Mouse (Mus musculus) adrenal gland, postnatal 4 days (tissue): Measurements from ENCODE around the gene Shprh. TPM values are rescaled to one million over a fixed set of nuclear protein-coding genes. Genes with fewer than 3 reads are reported as not detected.
"Not testable (repeated sequence)": the region's sequence is repeated elsewhere in the genome, so short reads cannot be mapped to it uniquely, and the experiment has no call there.

Experiments used
- DNase-seq, 2 experiments: peaks; one replicate each; pipeline ENCODE4 v3.0.0; 2021 to 2022; ENCODE audit warnings: low spot score in 2 of 2, mixed read lengths in 2 of 2
- long read RNA-seq, 2 experiments: library from polyadenylated mRNA; stranded (forward); transcript quantifications; one replicate each; pipeline ENCODE4 v2.0.0; 2021
- total RNA-seq, 2 experiments: library from RNA; stranded (reverse); gene quantifications; 2 replicates each; pipeline ENCODE4 v1.2.3; 2021

Gene Shprh
- 10 to 100 TPM; 27.6 to 28.3 TPM for total RNA-seq
- long read RNA-seq, experiment 1, partial matches to known transcripts: 0 of 1 reads
- long read RNA-seq, experiment 1, other reads (novel, unspliced or antisense): 0 of 1 reads
- long read RNA-seq, experiment 2, partial matches to known transcripts: 0 of 6 reads
- long read RNA-seq, experiment 2, other reads (novel, unspliced or antisense): 6 of 6 reads

DNA sequence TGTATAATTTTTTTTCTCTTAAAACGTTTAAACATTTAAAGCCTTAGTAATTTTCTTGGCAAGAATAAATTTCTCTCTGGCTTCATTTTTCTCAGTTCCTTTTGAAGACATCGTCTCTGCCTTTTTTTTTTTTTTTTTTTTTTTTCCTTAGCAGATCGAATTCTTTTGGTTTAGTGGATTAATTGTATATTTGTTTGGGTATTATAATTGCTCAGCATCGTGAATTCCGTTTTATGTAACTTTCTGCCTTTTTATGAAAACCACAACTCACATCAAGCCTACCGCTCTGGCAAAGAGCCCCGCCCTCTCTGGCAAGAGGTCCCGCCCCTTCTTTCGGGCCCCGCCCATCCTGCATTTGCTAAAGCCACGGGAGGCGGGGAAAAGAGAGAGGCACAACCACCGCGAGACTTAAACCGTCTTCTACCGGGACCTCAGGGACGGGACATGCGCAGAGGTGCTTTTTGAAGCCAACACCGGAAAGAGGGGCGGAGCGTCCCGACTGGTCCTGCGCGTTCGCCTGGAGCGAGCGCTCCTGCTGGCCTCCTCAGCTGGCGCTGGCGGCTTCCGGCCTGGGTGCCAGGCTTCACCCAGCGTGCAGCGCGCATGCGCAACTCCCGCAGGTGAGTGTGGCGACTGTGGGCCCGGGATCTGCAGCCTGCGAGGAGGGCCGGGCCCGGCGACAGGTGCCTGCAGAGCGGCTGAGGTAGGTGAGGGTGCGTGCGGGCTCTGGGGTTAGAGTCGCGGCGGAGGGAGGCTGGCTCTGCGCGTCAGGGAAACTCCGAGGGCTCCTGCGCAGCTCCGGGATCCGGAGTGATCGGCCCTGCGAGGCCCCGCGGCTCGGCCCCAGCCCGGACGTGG lies at the start of gene Shprh:
Gene Shprh (plus strand): TSS at position 544 of the 858 bp plus-strand sequence.
- peak; percentile 85 to 92 for DNase-seq

DNA sequence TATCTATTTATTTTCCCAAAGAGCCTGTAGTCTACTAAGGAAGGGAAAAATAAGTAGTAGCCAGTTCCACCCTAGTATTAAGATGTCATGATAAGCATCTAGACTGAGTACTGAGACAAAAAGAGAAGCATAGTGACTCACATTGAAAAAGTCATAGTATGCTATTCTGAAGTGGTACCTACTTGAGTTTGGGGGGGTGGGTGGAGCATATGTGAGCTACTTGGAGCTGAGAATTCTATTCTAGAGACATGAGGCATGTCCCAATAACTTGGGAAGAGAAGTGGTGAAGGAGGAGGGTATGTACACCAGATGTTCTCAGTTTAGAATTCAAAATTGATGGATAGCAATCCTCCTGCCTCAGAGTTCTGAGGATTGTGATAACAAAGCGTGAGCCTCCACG lies 27.4 kb upstream of the Shprh start:
- DNase-seq: no peak

DNA sequence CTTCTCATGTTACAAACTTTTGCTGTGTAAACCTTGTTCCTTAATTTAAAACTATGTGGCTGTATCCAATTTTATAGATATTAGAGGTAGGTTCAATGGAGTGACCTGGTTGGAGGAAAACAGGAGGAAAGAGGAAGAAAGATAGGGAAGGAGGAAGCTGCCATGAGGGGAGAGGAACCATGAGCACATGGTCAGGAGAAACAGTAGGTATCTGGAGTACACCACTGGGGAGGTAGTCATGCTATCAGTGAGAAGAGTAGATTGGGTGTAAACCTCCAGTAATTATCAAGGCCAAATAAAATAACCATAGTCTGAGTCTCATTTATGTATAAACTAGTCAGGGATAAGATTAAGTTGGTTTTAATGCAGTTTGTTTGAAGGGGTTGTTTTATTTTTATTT lies 3.6 kb upstream of the Shprh start:
- DNase-seq: no peak

DNA sequence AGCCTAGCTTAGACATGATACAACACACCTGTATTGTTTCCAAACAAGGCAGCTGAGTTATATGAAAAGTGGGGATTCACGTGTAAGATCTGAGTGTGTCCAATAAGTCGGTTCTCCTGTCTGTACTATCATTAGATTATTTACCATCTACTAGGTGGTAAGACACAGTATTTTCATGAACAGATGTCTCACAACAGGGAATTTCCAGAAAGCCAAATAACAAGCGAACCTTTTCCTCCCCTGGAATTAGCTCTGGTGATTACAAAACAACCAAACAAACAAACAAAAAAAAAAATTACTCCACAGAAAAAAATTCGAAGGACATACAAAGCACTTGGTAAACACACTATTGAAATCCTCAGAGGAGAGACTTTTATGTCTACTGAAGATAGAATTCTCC lies 781 bp upstream of the Shprh start:
- DNase-seq: no peak

DNA sequence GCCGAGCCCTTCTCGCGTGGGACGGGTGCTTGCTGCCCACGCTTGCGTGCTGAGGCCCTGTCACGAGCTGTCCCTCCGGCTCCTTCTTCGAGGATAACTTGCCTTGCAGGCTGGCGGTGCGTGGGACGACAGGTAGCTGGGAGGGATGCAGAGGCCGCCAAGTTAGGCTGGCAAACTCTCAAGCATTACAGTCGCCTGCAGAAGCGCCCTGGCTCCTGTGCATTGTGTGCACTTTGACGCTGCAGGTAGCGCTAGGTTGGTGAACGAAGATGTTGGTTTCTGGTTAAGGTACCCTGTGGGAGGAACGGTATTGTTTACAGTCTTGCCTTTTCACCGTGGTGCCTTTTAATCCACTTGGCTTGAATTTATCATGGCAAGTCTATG lies 507 bp downstream of the Shprh start:
- no peak for DNase-seq

DNA sequence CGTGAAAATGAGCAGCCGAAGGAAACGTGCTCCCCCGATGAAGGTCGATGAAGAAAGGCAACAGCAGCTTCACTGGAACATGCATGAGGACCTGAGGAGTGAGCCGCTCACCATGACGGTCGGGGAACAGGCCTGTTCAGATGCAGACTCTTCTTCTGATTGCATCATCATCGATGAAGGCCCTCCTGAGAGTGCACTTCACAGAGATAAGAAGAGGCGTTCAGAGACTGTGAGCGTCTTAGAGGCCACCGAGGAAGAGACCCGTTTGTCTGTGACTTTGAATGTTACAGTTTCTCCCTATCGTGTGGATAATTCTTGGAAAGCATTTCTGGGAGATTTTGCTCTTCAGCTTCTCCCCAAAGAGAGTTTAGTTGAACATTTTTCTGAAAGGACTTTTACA lies 2.4 kb downstream of the Shprh start:
- no peak for DNase-seq

DNA sequence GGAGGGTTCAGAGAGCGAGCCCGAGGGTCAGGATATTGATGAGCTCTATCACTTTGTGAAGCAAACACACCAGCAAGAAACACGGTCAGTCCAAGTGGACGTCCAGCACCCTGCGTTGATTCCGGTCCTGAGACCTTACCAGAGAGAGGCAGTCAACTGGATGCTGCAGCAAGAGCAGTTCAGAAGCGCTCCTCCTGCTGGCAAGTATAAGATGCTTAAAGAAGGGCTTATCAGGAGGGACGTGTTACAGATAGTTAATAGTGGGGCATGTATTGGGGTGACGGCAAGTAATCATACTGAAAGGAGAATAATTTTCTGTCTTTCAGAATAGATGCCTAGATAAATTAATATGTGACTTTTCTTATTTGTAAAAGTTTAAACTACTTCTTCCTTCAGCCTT lies 7.8 kb downstream of the Shprh start:
- no peak for DNase-seq

DNA sequence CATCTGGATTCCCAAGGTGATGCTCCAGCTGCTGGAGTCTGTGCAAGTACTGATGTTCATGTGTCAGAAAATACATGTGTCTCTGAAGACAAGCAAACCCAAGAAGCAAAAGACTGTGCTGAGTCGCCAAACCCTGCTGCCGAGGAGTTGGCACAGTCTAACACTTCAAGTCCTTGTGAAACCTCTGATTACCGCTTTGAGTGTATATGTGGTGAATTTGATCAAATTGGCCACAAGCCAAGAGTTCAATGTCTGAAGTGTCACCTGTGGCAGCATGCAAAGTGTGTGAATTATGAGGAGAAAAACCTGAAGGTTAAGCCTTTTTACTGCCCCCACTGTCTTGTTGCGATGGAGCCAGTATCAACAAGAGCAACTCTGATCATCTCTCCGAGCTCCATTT lies 15.3 kb downstream of the Shprh start:
- no peak for DNase-seq

DNA sequence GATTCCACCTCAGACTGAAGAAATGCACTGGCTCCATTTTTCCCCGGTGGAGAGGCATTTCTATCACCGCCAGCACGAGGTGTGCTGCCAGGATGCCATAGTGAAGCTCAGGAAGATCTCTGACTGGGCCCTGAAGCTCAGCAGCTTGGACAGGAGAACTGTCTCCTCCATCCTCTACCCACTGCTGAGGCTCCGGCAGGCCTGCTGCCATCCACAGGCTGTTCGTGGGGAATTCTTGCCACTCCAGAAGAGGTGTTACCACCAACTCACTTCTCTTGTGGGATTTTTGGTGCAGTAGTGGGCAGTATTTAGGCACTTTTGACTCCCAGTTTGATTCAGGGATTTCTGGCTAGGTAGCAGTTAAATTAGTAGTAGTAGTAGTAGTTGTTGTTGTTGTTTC lies 21.0 kb downstream of the Shprh start:
- DNase-seq: no peak

DNA sequence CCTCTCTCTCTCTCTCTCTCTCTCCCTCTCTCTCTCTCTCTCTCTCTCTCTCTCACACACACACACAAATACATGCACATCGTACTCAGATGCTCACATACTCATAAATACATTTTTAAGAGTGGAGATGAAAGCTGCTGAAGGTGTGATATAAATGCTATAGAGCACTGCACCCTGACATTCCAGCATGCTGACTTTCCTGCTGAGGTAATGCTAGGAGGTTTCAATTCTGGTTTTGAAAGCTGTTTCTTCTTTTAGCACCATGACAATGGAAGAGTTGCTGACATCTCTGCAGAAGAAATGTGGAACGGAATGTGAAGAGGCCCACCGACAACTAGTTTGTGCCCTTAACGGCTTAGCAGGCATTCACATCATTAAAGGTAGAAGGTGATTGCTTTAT lies 22.4 kb downstream of the Shprh start:
- no peak for DNase-seq

DNA sequence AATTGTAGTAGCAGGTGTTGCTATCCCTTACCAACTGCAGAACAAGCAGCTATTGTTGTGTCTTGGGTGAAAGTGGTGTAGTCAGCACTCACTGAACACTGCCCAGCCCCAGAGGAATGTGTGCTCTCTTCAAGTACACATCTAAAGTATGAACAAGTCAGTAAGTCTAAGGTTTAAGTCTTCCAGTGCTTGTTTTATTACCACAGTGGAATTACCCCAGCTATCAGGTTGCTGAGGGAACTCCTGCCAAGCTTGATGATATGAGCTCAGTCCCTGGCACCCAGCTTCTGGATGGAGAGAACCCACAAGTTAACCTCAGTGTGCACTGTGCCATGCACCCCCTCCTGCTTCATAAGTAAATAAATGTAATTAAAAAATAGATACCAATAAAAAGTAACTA lies 23.3 kb downstream of the Shprh start:
- no peak for DNase-seq

DNA sequence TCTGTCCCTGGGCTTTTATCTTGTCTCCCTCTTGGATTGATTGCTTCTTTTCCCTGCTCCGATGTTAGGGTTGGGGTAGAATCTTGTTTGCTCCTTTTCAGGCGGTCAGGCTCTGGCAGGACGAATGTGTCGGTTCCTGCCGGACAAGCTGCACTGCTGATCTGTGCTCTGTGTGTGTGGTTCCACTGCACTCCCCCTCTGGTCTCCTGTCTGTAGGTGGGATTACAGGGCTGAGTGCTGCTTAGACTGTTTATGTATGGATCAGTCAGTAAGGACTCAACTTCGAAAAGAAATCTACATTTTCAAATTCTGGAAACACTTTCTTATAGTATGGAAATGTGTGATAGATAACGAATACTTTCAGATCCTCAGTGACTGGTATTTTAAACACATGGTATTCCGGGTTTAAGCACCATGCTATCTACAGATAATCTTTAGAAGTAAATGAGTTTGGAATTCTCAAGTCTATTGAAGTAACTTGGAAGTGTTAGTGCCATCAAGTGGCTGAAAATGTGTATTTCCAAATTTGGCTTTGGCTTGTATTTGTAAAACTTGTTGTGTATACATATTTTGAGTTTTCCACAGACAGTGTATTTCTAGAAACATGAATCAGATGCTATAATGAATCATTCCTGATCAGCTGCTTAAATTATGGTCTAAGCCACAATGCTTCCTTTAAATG lies 26.7 kb downstream of the Shprh start:
- no peak for DNase-seq

DNA sequence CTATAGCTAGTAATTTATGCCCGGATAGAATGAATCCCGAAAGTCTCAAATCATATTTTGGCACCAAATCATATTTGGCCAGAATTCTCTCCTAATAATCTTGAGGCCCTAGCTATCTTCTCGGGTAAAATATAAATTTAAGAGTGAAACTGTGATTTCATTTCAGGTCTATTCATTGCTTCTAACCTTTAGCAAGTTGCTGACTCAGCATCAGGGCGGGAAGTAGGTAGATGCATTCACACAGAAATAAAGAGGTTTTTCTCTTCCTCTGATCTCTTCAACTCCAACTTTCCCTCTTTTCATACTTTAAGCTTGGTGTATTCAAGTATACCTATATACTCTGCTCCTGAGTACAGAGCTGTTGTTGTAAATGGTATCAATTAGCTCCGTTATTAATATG lies 30.9 kb downstream of the Shprh start:
- no peak for DNase-seq

DNA sequence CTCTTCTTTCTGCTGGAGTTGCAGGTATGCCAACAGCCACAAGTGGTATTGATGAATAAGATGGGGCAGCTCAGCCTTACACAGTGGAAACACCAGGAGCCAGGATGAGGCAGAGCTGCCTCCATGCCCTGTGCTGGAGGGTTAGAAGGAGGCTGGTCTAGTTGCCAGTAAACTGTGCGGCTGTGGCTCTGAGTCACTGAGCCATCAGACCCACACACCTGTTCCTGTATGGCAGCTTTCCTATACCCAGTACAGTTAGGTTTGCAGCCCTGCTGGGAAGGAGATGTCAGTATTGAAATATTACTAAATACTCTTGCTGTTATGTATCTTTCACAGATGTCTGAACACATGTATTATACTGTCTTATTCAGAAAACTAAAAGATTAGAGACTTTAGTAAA lies 48.1 kb downstream of the Shprh start:
- DNase-seq: no peak

DNA sequence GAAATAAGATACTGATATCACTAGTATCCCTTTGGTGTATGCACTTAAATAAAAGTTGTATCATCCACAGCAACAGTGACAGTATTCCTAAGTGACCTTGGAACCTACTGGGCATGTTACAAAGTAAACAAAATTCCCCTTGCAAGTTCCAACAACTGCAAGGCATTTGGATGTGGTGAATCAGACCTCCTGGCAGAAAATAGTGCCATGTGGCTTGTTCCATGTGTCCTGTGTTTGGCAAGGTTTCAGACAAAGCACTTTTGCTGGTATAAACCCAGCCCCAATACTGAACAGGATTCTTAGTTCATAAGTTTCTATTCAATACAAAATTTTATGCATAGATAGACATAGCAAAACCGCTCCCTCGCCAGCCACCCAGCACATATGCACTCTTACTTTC lies 49.1 kb downstream of the Shprh start:
- DNase-seq: no peak

DNA sequence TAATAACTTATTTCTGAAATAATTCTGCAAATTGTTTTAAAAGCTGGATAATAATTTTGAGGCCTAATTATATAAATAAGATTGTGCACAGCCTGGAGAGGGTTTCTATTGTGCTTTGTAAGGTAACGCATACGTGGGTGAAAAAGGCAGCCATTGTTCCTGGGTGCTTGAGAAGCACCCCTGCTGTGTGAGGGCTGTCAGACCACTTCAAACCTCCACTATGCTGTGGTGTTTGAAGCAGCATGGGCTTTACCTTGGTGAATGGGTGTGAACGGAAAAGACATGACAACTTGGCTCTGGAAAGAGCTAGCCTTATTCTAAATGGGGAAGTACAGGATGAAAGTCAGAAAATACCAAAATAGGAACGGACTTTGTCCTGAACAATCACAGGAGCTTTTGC lies 50.8 kb downstream of the Shprh start:
- DNase-seq: no peak

DNA sequence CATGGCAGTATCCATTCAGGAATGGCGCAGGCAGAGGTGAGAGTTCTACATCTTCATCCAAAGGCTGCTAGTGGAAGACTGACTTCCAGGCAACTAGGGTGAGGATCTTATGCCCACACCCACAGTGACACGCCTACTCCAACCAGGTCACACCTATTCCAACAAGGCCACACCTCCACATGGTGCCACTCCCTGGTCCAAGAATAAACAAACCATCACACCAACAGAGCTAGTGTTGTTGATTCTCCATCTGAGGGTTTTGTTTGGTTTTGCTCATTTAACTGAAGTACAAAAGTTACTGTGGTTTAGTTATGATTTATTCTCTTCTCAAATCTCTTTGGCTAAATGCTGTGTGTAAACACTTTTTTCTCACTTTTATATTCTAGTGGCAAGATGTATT lies 56.7 kb downstream of the Shprh start:
- DNase-seq: not testable (repeated sequence)

DNA sequence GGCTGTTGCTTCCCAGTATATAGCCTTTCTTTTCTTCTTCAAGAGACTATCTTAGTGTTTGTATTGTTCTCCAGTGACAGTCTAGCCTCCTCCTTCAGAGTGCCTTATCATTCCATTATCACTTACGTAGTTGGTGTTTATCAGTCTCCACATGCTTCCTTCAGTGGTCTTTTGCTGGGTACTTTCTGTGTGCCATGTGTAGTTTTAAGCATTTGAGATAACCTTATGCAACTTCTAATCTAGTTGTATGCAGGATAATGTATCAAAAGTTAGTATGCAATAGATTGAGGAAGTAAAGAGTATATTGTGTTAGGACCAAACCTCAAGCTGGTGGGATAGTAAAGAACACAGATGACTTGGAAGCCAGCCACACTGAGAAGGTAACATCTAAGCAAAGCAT lies 59.4 kb downstream of the Shprh start:
- DNase-seq: no peak

DNA sequence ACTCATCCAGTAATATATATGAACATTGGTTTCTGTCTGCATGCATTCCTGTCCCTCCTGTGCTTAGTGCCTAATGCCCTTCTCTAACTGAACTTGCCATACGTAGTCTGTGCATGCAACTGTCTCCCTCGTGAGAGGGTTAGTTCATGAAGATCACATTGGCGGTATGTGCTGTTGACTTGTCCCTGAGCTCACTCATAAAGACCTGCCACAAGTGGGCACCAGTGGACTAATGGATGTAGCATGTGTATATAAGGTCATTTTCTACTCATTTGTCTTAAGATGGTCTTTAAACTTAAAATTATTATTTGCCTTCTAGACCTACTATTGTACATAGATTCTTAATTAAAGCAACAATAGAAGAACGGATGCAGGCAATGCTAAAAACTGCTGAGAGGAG lies 62.8 kb downstream of the Shprh start:
- DNase-seq: no peak

DNA sequence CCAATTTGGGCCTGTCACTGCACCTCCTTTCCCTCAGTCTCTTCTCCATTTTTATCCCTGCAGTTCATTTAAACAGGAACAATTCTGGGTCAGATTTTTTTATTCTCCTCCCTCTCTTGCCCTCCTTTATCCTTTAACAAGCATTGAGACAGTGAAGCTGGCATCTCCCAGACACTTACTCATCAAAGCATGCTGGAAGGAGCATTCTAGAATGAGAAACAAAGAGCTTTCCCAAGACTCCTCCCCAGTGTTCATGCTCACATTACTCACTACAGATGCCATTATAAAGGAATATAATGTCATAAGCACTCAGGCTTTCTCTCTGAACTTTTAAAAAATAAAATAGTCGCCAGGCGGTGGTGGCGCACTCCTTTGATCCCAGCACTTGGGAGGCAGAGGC lies 77.2 kb downstream of the Shprh start:
- DNase-seq: no peak

DNA sequence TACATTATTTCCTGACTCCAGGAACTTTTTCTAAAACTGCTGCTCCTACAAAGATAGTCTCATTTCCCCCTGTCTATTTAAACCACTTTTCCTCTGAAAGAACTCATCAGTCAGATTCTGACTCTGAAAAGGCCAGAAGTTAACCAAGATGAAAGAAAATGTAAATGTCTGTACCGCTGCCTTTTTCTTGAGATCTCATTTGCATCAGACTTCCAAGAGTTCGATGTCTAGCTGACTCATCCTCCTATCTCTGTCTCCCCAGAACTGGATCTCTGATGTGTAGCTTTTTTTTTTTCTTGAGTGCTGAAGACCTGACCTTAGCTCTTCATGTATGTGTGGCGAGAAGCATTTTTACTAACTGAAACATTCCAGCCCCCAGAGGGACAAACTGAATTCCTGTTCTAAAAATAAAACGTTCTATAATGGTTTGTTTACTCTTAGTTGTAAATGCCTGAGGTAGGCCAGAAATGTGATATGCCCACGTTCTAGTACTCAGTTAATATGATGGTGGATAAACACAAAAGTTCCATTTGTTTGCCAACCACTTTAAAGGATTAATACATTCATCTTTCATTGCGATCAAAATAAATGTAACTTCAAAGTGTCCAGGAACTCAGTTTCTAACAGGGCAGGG lies 80.4 kb downstream of the Shprh start:
- DNase-seq: no peak

DNA sequence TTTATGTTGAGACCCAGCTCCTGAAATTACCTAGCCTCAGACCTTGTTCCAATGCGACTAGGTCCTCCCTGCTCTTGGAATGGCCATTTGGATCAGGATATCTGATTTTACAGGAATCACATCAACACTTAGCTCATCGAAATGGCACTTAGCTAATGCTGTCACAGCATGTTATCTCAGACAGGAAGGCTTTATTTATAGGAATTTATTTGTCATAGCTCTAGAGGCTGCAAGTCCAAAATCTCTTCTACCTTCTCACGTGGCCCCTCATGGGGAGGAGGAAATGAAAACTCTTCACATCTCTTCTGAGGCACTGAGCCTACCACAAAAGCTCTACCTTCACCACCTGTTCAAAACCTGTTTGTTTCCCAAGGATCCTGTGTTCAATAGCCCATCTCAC lies 84.0 kb downstream of the Shprh start:
- no peak for DNase-seq
